Mouse (Mus musculus): ENCODE results near the gene Frmd4b. TPM values are rescaled to one million over a fixed set of nuclear protein-coding genes. Genes with fewer than 3 reads are reported as not detected.

The Frmd4b gene
- total and polyA plus RNA-seq, 3 experiments: 0.13 to 0.70 (median 0.13) TPM

DNA sequence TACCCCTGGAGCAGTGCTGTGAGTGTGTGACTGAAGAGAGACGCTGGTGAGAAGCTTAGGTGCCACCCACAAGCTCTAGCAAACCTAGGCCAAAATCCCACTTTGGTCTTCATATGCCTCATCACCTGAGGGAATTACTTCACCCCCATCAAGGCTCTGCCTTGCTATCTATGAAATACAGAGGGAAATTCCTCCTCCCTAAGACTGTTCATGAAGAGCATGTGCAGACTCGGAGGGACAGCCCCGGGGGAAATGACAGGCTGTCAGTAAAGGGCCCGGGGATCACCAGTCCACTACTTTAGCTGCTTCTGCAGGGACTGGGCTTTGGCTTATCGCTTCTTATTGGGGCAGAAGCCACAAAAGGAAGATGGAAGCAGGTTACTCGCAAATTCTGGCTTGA lies 108.9 kb downstream of the Frmd4b start:
- H3K4me2 ChIP-seq (ENCODE audit: insufficient read depth, low read depth, poor library complexity, severe bottlenecking): peak overlapping the region; percentile 56
- no peaks in the 10 kb centered on the region for H3K79me2 ChIP-seq (replicated peaks; ENCODE audit: control insufficient read depth, extremely low read depth, insufficient read depth, poor library complexity, severe bottlenecking)
- 0 out of 2 replicates have a peak overlapping the region, but pooled peaks have one; percentile 16 for H3K27ac ChIP-seq (ENCODE audit: insufficient read depth, low read depth)
- no peak for TF ChIP-seq TBP (conservative IDR thresholded peaks at IDR 0.05; ENCODE audit: low read depth, low read length)
- TF ChIP-seq CHD1 (IDR thresholded peaks at IDR 0.05; ENCODE audit: low read depth, low read length): no peak
- no peak for TF ChIP-seq SIN3A (IDR thresholded peaks at IDR 0.05; ENCODE audit: low read length)
- peak; percentile 28; the same call in 1 of the 2 replicates for TF ChIP-seq TCF12 (IDR thresholded peaks at IDR 0.05; ENCODE audit: low read depth, low read length)
- TF ChIP-seq NRF1 (IDR thresholded peaks at IDR 0.05; ENCODE audit: low read depth, low read length): peak; percentile 73
- TF ChIP-seq USF2 (conservative IDR thresholded peaks at IDR 0.05; ENCODE audit: low read depth, low read length): no peak
- TF ChIP-seq E2F4 (IDR thresholded peaks at IDR 0.05; ENCODE audit: insufficient replicate concordance, low read depth, low read length): no peak
- no peak for TF ChIP-seq MAFK (IDR thresholded peaks at IDR 0.05; ENCODE audit: insufficient replicate concordance, low read length)
- TF ChIP-seq BHLHE40 (IDR thresholded peaks at IDR 0.05; ENCODE audit: low read depth, low read length): peak; percentile 81
- no peak for TF ChIP-seq USF1 (IDR thresholded peaks at IDR 0.05; ENCODE audit: low read depth, low read length)
- no peak; the same call in 1 of the 2 replicates for TF ChIP-seq HCFC1 (IDR thresholded peaks at IDR 0.05; ENCODE audit: low read depth, low read length)
- TF ChIP-seq MEF2A (IDR thresholded peaks at IDR 0.05; ENCODE audit: borderline replicate concordance, low read depth, low read length): peak; percentile 41; the same call in 1 of the 2 replicates
- no peak for TF ChIP-seq ZMIZ1 (IDR thresholded peaks at IDR 0.05; ENCODE audit: low read depth, low read length)
- no peak for TF ChIP-seq PAX5 (IDR thresholded peaks at IDR 0.05; ENCODE audit: low read length)
- TF ChIP-seq RAD21 (IDR thresholded peaks at IDR 0.05; ENCODE audit: low read depth, low read length): no peak
- no peak for TF ChIP-seq SMC3 (IDR thresholded peaks at IDR 0.05; ENCODE audit: low read depth, low read length)
- no peak for TF ChIP-seq GABPA (IDR thresholded peaks at IDR 0.05; ENCODE audit: insufficient replicate concordance, low read depth, low read length)
- TF ChIP-seq IRF4 (IDR thresholded peaks at IDR 0.05; ENCODE audit: low read depth, low read length): no peak
- peak; percentile 50 for TF ChIP-seq EP300 (IDR thresholded peaks at IDR 0.05; ENCODE audit: low read length)
- peak; percentile 58 for TF ChIP-seq ETS1 (conservative IDR thresholded peaks at IDR 0.05; ENCODE audit: low read depth, low read length)
- TF ChIP-seq NELFE (IDR thresholded peaks at IDR 0.05; ENCODE audit: low read depth, low read length): no peak
- TF ChIP-seq CHD2 (IDR thresholded peaks at IDR 0.05; ENCODE audit: low read length): no peak
- no peak for TF ChIP-seq ZC3H11A (IDR thresholded peaks at IDR 0.05; ENCODE audit: low read depth, low read length)
- TF ChIP-seq ZKSCAN1 (IDR thresholded peaks at IDR 0.05; ENCODE audit: borderline replicate concordance, low read depth, low read length): no peak
- no peak for TF ChIP-seq MAX (IDR thresholded peaks at IDR 0.05; ENCODE audit: low read length)
- TF ChIP-seq MYC (IDR thresholded peaks at IDR 0.05; ENCODE audit: low read depth, low read length): no peak
- H3K36me3 ChIP-seq (replicated peaks in 1 of 2; ENCODE audit: control insufficient read depth in 1 of 2, insufficient read depth in 1 of 2, low read length in 1 of 2): no peaks in the 10 kb centered on the region
- H3K9ac ChIP-seq (ENCODE audit: insufficient read depth, low read depth): no peak overlapping the region
- no peaks in the 10 kb centered on the region for H3K27me3 ChIP-seq (replicated peaks)
- no peaks in the 10 kb centered on the region for H3K9me3 ChIP-seq (replicated peaks; ENCODE audit: low read length)
- DNase-seq (ENCODE audit: extremely low read depth): peak; percentile 67
- H3K4me3 ChIP-seq (replicated peaks in 1 of 3; ENCODE audit: low read depth in 2 of 3, low read length in 2 of 3, poor library complexity in 1 of 3): peak overlapping the region in 1 of 3 experiments; percentile 17
- in situ Hi-C loops (cut with MboI; ENCODE audit: low pct_ligation_motif_present, low pct_unique_long_range_greater_than_20kb, low sequenced_read_pairs): loop anchor here (10.0 kb wide), 1 partner anchor 84 kb away; no protein-coding TSS in a partner anchor
- peaks cover 15 to 59% of the 10 kb centered on the region in 2 experiments for H3K4me1 ChIP-seq (ENCODE audit: control insufficient read depth in 1 of 2, insufficient read depth in 2 of 2)
- dilution Hi-C loops (cut with MboI; ENCODE audit: extremely low pct_ligation_motif_present, extremely low pct_unique_long_range_greater_than_20kb, low sequenced_read_pairs): no loop called here

Data from CH12.LX (cell line).